Mouse (Mus musculus) erythroblast, embryonic 14.5 days (primary cell): ENCODE data around the gene Ccl25.

ENCODE experiments used
- GATA1 ChIP-seq: IDR thresholded peaks from 2 replicates; pipeline ENCODE4 v1.6.1; 2012; ENCODE audit warnings: low read length, inconsistent platforms, mixed read lengths
- TAL1 ChIP-seq: IDR thresholded peaks from 3 replicates; pipeline ENCODE4 v1.6.1; 2012; ENCODE audit warnings: low read length, inconsistent platforms, mixed read lengths

DNA sequence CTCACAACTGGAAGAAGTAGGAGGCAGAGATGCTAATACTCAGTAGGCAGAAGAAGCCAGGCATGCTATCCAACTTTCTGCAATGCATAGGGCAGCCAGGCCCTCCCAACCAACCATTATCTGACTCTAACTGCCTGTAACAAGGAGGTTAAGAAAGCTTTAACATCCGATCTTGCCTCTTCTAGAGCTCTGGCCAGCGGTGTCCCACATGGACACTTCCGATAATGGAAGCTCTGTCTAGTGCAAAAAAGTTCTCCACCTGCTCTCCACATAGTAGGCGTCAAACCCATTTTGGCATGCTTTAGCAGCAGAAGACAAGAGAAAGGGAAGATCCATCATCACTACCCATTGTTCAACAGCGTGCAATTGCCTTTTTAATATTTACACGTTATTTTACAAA, 1.1 kb upstream of the Ccl25 start:
- TF ChIP-seq GATA1 (no peak), TAL1 (no peak)
